In the genomic region with DNA sequence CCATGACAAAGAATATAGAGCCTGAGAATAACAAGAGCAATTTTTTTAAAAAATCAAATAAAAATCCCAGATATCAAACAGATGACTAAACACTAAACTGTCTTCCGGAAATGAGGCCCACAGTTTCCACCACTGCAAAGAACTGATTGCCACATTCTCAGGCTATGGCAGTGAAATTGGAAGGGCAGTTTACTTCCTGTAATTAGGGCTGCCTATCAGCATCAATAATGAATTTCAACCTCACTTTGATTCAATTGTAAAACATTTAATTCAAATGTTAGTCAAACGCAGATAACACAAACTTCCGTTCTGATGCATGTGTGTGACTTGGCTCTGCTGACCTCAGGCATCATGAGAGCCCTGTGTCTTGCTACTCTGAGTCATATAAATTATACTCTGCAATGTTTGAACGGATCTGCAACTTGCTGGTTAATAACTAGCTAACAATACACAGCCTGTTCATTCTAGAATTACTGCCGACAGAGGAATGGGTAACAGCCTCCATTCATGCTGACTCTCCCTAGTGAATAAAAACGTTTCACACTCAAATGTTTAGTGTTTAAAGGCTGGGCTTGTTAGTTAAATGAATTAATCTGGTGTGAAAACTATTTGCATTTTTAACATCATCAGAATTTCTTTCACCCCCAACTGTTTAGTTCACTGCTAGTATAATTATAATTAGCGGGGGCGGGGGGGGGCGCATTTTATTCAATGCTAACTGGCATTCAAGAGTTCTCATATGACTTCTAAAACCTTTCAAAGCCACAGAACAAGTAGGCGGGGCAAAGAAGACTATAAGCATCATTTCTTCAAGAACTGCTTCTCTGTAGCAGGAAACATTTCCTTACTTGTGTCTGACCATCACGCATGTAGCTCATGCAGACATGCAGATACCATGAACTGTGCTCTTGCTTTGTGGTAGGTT, we compare ENCODE assay signal across 15 mouse cellular contexts.
A peak's percentile ranks its signal among the peaks of the same experiment; 100 is the strongest.
DNase-seq lines count a peak whose midpoint lies in the region; ATAC-seq and TF ChIP-seq lines count a peak whose summit lies in the region.
"Had no signal": no experiment of that assay in that cellular context is flagged by ENCODE, and none has a peak within 500 bp of the region (broad histone marks: within the 10 kb centered on the region; RNA-seq: fewer than 3 reads in every experiment).

No protein-coding gene starts in this region.

- no peaks in the 10 kb centered on the region; the same call in 1 of the 2 replicates for H3K4me1 ChIP-seq in liver, adult 2 months (ENCODE audit: control insufficient read depth, insufficient read depth, low read length)
- H3K4me1 ChIP-seq in liver, embryonic 12.5 days, result no peaks in the 10 kb centered on the region
- peaks cover 10% of the 10 kb centered on the region for H3K4me1 ChIP-seq in forebrain, embryonic 12.5 days
- no peaks in the 10 kb centered on the region; the same call in 1 of the 2 replicates for H3K4me1 ChIP-seq in neural tube, embryonic 13.5 days (replicated peaks)
- H3K4me1 ChIP-seq: heart, embryonic 12.5 days had no signal

- TF ChIP-seq CTCF in liver, adult 2 months (IDR thresholded peaks at IDR 0.05; ENCODE audit: low read depth, low read length), result no peak

- no peaks in the 10 kb centered on the region for H3K36me3 ChIP-seq in liver, adult 2 months (ENCODE audit: control insufficient read depth, insufficient read depth, low read length)
- H3K36me3 ChIP-seq in liver, embryonic 12.5 days, result no peaks in the 10 kb centered on the region
- no peaks in the 10 kb centered on the region for H3K36me3 ChIP-seq in forebrain, embryonic 12.5 days (replicated peaks)
- H3K36me3 ChIP-seq in neural tube, embryonic 13.5 days, result no peaks in the 10 kb centered on the region
- H3K36me3 ChIP-seq: heart, embryonic 12.5 days; hindbrain, embryonic 12.5 days had no signal

- no peaks in the 10 kb centered on the region for H3K9me3 ChIP-seq in liver, embryonic 12.5 days (replicated peaks)
- H3K9me3 ChIP-seq in forebrain, embryonic 12.5 days, result no peaks in the 10 kb centered on the region
- H3K9me3 ChIP-seq in neural tube, embryonic 13.5 days, result no peaks in the 10 kb centered on the region
- H3K9me3 ChIP-seq: heart, embryonic 12.5 days; hindbrain, embryonic 12.5 days had no signal

- DNase-seq in liver, adult 2 months (ENCODE audit: extremely low read depth, low read depth, low spot score), result peak; percentile 6
- peak; percentile 14 for DNase-seq in NIH3T3 (ENCODE audit: low read depth)
- DNase-seq in right cerebral cortex, adult 18-20 months, result no peak
- no peak for DNase-seq in frontal cortex, postnatal 14 days (ENCODE audit: low spot score in 2 of 2)
- DNase-seq: cerebellum, adult 18-20 months; gastrocnemius, postnatal 25 days; right cerebral cortex, postnatal 4 days; thymus, postnatal 36 days had no signal

- H3K27me3 ChIP-seq in liver, adult 2 months (ENCODE audit: control insufficient read depth, insufficient read depth, low read length), result no peaks in the 10 kb centered on the region
- H3K27me3 ChIP-seq in liver, embryonic 12.5 days (replicated peaks), result no peaks in the 10 kb centered on the region
- no peaks in the 10 kb centered on the region for H3K27me3 ChIP-seq in forebrain, embryonic 12.5 days
- no peaks in the 10 kb centered on the region for H3K27me3 ChIP-seq in neural tube, embryonic 13.5 days
- H3K27me3 ChIP-seq: heart, embryonic 12.5 days; hindbrain, embryonic 12.5 days had no signal

- no peaks in the 10 kb centered on the region for H3K79me2 ChIP-seq in liver, adult 2 months (ENCODE audit: control insufficient read depth, insufficient read depth, low read length)

- no peak overlapping the region for H3K9ac ChIP-seq in liver, adult 2 months (ENCODE audit: low read depth, low read length)
- no peak overlapping the region for H3K9ac ChIP-seq in liver, embryonic 12.5 days
- no peak overlapping the region for H3K9ac ChIP-seq in forebrain, embryonic 12.5 days
- no peak overlapping the region for H3K9ac ChIP-seq in neural tube, embryonic 13.5 days
- H3K9ac ChIP-seq: heart, embryonic 12.5 days; hindbrain, embryonic 12.5 days had no signal

- H3K4me2 ChIP-seq in liver, embryonic 12.5 days, result no peak overlapping the region
- H3K4me2 ChIP-seq in forebrain, embryonic 12.5 days, result no peak overlapping the region
- no peak overlapping the region for H3K4me2 ChIP-seq in neural tube, embryonic 13.5 days
- H3K4me2 ChIP-seq: heart, embryonic 12.5 days; hindbrain, embryonic 12.5 days had no signal

- no peak for ATAC-seq in liver, embryonic 12.5 days
- peak; percentile 74 for ATAC-seq in forebrain, embryonic 12.5 days (ENCODE audit: low FRiP score)
- ATAC-seq in neural tube, embryonic 13.5 days (ENCODE audit: low read depth), result peak; percentile 59; the same call in 1 of the 2 replicates
- ATAC-seq: midbrain, embryonic 16.5 days had no signal

- WGBS in liver, adult 2 months, result 64% methylated on average over 11 of the region's 11 CpGs
- 58% methylated on average over 11 of the region's 11 CpGs for WGBS in liver, embryonic 12.5 days (ENCODE audit: insufficient replicate concordance)
- WGBS in forebrain, embryonic 12.5 days, result 26% methylated on average over 11 of the region's 11 CpGs
- 44% methylated on average over 11 of the region's 11 CpGs for WGBS in neural tube, embryonic 13.5 days

- no peak overlapping the region for H3K27ac ChIP-seq in liver, adult 2 months (replicated peaks; ENCODE audit: insufficient read depth, low read depth, low read length)
- no peak overlapping the region for H3K27ac ChIP-seq in liver, embryonic 12.5 days
- 0 out of 2 replicates have a peak overlapping the region, but pooled peaks have one; percentile 38 for H3K27ac ChIP-seq in forebrain, embryonic 12.5 days
- no peak overlapping the region for H3K27ac ChIP-seq in neural tube, embryonic 13.5 days (replicated peaks)
- H3K27ac ChIP-seq: hindbrain, embryonic 12.5 days had no signal

- no peak overlapping the region for H3K4me3 ChIP-seq in liver, adult 2 months (ENCODE audit: insufficient read depth, low read depth, low read length)
- no peak overlapping the region for H3K4me3 ChIP-seq in liver, embryonic 12.5 days
- H3K4me3 ChIP-seq in forebrain, embryonic 12.5 days (replicated peaks), result no peak overlapping the region
- no peak overlapping the region for H3K4me3 ChIP-seq in neural tube, embryonic 13.5 days
- H3K4me3 ChIP-seq: erythroblast, embryonic 14.5 days; heart, embryonic 12.5 days; hindbrain, embryonic 12.5 days had no signal

- no peak for TF ChIP-seq POLR2A in liver, adult 2 months (IDR thresholded peaks at IDR 0.05; ENCODE audit: extremely low read depth, insufficient read depth, low read length)

Comparison
In these comparisons a context has a peak if more than half of its experiments do, and no peak if none do; other contexts are left out.
1. DNase-seq: peak in liver, adult 2 months (single experiment) and NIH3T3 (single experiment); none in right cerebral cortex, adult 18-20 months (single experiment) and frontal cortex, postnatal 14 days (0 of 2).